Mouse (Mus musculus) gastrocnemius, postnatal 14 days (tissue): ENCODE measurements around the gene Antxrl. TPM values are rescaled to one million over a fixed set of nuclear protein-coding genes. Genes with fewer than 3 reads are reported as not detected.

ENCODE experiments used
- DNase-seq: peaks from one replicate; pipeline ENCODE4 v3.0.0; 2021; ENCODE audit warnings: mixed read lengths
- intact Hi-C: fragments of 180-260 bp; cut with DNase I; formaldehyde crosslinking; loops from one replicate; pipeline ENCODE4 v1.15.1; 2025; ENCODE audit warnings: low total_unique reads
- total RNA-seq, 2 experiments: library from RNA; stranded (reverse); gene quantifications; 2 replicates each; pipeline ENCODE4 v1.2.3; 2021

Gene Antxrl
- total RNA-seq, 2 experiments from 2014 or later = not detected

DNA sequence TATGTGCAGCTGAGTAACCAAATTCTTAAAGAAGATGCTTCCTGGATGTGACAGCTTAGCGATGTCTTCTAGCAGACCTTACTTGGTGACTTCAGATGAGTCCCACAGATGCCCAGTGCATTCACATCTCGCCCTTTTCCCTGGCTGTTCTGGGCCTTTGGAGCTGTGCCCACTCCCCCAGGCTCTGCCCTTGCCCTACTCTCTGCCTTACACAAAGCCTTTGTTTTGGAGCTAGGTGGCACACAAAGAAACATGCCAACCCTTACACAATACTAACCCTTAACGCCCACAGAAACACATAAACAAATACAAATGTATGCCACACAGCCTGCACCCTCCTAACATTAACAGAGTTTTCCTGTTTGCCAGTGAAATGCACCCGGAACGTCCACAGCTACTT is 43.7 kb downstream of the Antxrl start:
- intact Hi-C loops = no loop called here
- no peak for DNase-seq

DNA sequence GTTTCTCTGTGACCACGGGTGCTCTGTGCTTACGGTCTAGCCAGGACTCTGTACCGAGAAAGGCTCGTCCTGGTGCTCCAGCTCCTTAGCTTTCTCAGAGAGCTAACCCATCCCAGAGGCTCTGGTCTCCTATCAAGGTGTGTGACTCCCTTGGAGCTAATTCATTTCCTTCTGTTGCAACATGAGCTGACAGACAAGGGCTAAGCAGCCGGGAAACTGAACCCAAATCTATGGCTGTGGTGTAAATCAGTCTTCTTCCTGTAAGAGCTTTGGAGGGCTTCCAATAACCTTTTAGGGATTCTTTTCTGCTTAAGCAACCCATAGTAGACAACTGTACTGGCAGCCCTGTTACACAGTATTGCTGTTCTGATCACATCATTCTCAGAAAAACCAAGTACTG is 50.1 kb downstream of the Antxrl start, which contains the start of gene A630023A22Rik:
Gene A630023A22Rik, minus strand, starts transcription at position 154 of the 400 bp plus-strand sequence.
- no peak for DNase-seq
- intact Hi-C loops = loop anchor here (2.0 kb wide), 1 partner anchor 22 kb away; no protein-coding TSS in a partner anchor

DNA sequence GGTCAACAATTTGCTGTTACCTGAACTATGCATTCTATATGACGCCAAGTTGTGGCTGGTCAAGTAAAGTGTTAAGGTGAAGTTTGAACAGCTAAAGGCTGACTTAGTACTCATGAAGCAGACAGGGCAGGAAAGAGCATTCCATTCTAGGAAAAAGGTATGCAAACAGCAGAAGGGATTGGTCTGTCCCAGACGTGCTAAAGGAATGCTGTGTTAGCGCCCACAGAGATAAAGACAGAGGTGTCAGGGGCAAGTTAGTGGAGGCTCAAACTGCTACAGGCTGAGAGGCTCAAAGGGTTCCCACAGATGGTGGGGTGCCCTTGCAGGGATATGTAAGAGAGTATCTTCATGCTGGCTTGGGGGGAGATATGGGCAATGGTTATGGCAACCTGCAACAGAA is 51.3 kb downstream of the Antxrl start:
- DNase-seq = no peak
- intact Hi-C loops = loop anchor here (2.0 kb wide), 1 partner anchor 23 kb away; no protein-coding TSS in a partner anchor

DNA sequence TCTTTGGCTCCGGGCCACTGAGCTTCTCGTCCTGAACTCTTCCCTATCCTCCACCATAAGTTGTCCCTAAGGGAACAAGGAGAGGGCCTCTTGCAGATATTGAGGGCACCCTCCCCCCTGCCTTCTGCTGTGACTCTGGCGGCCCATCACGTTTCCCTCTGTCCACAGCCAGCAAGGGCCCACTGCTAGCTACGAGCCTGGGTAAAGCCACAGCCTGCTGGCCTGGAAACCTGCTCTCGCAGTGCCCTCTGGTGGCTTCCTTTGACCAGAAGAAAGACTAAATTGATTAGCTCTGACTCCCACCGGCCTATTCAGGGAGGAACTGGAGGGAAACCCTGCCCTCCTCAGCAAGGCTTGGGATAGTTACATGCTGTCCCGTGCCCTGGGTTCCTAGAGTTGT is 52.4 kb downstream of the Antxrl start:
- intact Hi-C loops = no loop called here
- peak; percentile 74 for DNase-seq

DNA sequence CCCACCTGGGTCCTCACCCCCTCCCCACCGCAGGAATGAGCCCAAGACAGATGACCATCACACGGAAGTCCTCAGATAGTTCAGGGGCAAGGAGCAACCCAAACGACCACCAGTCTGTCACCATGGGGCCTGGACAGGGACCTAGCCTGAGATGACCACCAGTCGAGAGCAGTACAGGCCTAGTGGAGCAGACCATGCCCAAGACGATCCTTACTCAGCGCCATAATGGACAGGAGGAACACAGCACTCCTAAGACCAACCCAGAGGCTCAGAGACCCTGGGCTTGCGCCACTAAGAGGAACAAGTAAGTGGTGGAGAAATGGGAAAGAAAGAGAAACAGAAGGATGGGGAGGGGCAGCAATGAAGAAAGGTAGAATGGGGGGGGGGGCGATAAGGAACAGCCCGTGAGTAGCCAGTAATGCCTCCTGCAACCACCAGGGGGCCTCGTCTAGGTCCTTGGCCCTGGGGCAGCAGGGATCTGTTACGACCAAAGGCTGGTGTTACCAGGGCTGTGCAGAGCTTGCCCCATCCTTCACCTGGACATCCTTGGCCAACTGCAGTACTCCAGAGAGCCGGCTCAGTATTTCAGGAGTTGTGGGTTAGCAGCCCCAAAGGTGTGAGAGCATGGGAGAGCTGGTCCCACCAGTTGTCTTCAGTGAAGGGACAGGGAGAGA is 54.0 kb downstream of the Antxrl start:
- DNase-seq = peak; percentile 53
- intact Hi-C loops = loop anchor here (2.0 kb wide), 1 partner anchor 46 kb away; the partner anchor contains the start of gene Npy4r

DNA sequence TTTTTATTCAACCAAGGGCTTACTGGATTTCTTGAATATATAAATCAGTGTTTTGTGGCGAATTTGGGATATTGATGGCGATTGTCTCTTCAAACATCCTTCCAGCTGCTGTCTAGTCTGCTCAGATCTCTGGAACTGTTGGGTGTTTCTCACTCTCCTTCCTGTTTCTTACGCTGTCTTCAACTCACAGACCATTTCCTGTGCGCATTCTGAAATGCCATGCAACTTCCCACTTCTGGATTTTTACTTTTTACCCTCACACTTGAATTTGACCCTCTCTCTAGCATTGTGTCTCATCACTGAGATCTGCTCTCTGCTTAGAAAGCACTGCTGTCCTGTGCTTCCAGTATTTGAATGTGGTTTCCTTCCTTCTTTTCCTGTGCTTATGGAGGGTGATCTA is 55.1 kb downstream of the Antxrl start:
- no peak for DNase-seq
- intact Hi-C loops = loop anchor here (2.0 kb wide), 1 partner anchor 45 kb away; the partner anchor contains the start of gene Npy4r

DNA sequence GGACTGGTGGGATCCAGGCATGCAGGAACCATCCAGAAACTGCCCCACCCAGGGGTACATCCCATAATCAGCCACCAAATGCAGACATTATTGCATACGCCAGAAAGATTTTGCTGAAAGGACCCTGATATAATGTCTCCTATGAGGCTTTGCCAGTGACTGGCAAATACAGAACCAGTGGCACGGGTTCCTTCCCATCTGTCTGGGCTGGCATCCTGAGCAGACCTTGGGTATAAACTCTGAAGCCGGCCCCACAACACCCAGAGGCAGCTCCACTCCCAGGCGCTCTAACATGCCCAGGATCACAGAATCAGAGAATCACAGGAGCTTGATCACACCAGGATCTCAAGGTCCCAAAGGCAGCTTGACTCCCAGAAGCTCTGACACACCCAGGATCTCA is 61.8 kb downstream of the Antxrl start:
- intact Hi-C loops = no loop called here
- DNase-seq = no peak

DNA sequence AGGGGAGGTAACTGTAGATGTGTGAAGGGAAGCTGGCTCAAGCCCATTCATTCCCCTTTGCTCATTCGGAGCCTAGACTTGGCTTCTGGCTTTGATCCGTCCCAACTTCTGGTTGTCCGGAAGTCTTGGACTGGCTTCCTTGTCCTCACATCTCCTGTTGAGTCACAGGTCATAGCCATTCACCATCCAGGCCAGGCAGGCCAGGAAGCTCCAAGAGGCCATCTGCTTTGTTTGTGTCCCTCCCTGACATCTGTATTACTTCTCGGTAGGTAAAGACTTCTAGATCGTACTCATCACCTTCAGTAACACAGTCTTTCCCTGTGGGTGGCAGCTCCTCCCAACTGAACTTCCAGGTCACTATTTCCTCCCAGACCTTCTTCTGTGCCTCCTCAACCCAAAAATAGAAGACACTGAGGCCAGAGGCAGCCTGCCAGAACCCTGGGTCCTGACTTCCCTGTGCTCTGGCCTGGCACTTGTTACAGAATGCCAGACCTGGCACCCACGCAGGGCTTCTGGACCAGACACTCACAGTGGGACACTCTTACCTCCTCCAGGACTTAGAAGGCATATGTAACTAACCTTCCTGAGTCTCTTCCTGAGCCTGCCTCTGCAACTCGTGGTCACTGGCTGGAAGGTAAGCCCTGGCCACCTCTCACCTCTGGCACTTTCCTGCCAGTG is 66.7 kb downstream of the Antxrl start:
- intact Hi-C loops = no loop called here
- DNase-seq = no peak

DNA sequence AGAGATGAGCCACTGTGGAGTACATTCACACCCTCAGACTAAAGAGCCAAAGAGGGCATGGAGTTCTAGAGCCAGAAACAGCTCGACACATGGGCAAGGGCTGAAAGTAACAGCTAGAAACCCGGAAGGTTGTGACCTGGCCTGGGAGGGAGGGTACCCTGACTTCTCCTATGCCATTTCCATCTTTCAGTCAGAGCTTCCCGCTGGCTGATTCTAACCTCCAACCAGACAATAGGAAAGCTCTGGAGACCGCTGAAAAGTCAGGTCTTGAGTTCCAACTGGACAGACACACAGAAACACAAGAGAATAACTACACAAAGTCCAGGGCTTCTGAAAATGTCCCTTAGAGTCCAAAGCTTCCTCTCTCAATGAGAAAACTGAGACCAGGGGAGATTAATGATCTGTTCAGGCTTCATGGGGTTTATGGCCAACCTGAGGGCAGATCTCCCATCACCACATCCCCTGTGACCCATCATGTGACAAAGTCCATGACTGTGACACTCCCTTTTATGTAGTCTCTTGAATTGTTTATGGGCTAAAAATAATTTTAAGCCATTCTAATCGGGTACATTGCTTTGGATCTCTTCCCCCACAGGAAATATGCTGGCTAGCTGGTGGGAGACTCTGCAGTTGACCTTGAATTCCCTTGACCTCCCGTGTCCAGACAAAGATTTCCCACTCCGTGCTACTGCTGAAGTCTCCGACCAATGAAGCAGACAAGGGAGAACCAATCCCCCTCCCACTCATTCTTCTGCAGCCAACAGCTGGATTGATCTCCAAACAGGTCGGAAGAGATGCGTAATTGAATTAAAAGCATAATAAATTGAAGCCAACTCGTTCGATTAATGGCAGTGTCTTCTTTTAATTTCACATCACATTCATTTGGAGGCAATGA is 67.8 kb downstream of the Antxrl start:
- no peak for DNase-seq
- intact Hi-C loops = no loop called here

DNA sequence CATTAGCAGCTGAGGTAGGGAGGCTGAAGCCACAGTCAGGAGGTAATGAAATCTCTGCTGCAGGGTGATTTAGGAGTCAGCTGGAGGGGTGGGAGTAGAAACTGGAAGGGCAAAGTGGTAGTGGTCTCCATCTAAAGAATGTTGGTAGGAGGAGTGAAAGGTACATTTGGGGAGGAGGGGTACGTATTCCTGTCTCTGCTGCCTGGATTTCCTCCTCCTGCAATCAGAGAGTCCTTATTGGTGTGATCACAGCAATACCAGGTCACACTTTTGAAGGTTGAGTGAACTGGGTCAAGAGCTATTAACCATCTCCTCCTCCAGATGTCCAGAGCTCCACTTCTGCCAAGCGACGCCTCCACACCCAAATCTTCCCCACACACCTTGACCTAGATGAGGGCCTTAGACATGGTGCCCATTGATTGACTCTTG is 68.4 kb downstream of the Antxrl start:
- no peak for DNase-seq
- intact Hi-C loops = no loop called here

DNA sequence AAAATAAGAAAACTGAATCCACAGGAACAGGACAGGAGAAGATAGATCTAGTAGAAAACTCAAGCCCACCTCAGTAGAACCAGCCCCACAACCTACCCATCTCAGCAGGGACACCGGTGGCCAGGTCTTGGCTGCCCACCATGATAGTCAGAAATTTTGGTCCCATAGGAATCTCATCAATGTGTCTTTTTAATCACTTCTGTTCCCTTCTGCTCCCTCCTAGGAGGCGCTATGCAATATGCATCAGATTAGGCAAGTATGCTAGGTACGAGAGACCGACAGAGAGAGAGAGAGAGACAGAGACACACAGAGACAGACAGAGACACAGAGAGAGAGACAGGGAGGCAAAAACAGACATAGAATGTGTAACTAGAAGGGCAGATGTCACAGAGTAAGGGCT is 69.2 kb downstream of the Antxrl start:
- intact Hi-C loops = no loop called here
- DNase-seq = no peak

Other genes starting within 250 kb of the Antxrl start
- gene Gdf10, start 129.1 kb upstream of the Antxrl start, total RNA-seq = 1 to 10 TPM; 4.6 to 5.3 TPM
- not detected for gene Gdf2, start 111.7 kb upstream of the Antxrl start, total RNA-seq
- gene Rbp3, start 98.7 kb upstream of the Antxrl start, total RNA-seq = not detected
- gene Zfp488, start 73.9 kb upstream of the Antxrl start, total RNA-seq = under 1 TPM in 1 of 2 experiments, not detected in 1; 0.04 TPM
- not detected for gene Gm30083, start 37.5 kb upstream of the Antxrl start, total RNA-seq
- gene Gm5460, start 35.9 kb upstream of the Antxrl start, total RNA-seq = not detected
- gene Anxa8, start 33.3 kb downstream of the Antxrl start, total RNA-seq = under 1 TPM; 0.72 to 0.89 TPM
- gene A630023A22Rik, start 50.0 kb downstream of the Antxrl start, total RNA-seq = not detected
- under 1 TPM; 0.09 to 0.23 TPM for gene Npy4r, start 99.8 kb downstream of the Antxrl start, total RNA-seq
- under 1 TPM; 0.16 to 0.86 TPM for gene Gprin2, start 148.9 kb downstream of the Antxrl start, total RNA-seq
- gene Syt15, start 166.9 kb downstream of the Antxrl start, total RNA-seq = under 1 TPM; 0.78 to 0.82 TPM